Mouse (Mus musculus): ENCODE measurements at regions not wholly inside any gene's neighbourhood (a gene's known extent, or its start where the extent isn't known, plus 50 kb on each side); places are given as distances from the start of the nearest gene placed in this dataset.

DNA sequence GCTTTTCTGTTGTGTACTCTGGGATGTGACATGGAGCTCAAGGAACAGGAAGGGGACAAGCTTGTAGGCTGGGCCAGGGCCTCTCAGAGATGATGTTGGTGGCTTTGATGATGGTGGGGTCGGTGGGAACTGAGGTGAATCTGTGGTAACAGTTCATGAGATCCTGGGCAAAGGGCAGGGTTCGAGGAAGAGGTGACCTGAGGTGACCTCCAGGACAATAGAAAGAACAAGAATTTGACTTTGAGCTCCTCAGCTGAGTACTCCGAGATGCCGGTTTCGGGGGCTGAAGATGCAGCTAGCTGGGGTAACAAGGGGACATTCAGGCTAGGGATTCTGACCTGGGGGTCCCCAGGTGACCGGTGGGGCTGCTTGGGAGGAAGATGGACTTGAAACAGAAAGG is 57.5 kb upstream of the Eef2kmt start:
- TF ChIP-seq POLR2A (IDR thresholded peaks at IDR 0.05; ENCODE audit: insufficient read depth, low read depth, low read length), result no peak
- no peak for TF ChIP-seq CTCF (IDR thresholded peaks at IDR 0.05; ENCODE audit: insufficient read depth, low read depth, low read length)
